Mouse (Mus musculus) T-helper 2 cell (primary cell): ENCODE results near the gene Ccdc177.

Source experiments
- in situ Hi-C: fragments of 300-600 bp; cut with MboI, MseI; formaldehyde crosslinking; loops from one replicate; pipeline ENCODE4 v1.15.1; 2025; ENCODE audit warnings: high pct_unique_total_duplicates

Gene Ccdc177

DNA sequence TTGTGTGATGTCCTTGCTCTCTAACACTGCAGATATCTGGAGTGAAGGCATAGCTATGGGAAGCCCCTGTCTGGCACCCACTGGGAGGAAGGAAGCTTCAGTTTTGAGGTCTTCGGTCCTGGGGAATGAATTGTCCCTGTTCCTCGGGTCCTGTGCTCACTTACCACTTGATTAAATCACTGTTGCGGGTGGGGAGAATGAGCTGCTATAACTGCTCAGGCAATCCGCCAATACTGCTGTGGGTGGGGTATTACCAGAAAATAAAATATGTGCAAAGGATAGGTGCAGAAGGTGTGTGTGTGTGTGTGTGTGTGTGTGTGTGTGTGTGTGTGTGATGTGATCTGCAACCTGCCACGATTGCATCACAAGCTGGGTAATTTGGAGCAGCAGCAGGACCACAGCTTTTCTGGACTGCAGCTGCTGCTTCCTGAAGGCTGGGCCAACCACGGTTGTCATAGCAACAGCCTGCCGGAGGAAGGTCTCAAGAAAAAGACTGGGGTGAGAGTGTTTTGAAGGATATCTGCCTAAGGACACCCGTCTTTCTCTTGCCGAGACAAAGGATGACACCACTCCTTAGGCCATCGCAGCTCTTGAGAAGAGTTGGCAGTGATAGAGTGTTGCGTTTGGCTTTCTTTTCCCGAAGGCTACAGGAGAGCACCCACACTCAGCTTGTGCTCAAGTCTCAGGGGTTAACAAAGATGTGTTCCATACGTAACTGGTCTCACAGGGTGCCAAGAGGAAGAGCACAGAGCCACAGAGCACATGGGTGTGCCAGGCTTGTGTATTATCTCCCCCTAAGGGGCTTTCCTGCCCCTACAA lies 23.8 kb downstream of the Ccdc177 start:
- in situ Hi-C loops: no loop called here

- in situ Hi-C loops: no loop called here
Measured at GRCm38 (mm10) chr12:80734526-80735470, 25.7 kb downstream of the Ccdc177 start.

GRCm38 (mm10) chr12:80730567-80730966 lies 29.9 kb downstream of the Ccdc177 start:
- in situ Hi-C loops: no loop called here

- in situ Hi-C loops: no loop called here
Measured at GRCm38 (mm10) chr12:80729758-80730530, 30.5 kb downstream of the Ccdc177 start.

DNA sequence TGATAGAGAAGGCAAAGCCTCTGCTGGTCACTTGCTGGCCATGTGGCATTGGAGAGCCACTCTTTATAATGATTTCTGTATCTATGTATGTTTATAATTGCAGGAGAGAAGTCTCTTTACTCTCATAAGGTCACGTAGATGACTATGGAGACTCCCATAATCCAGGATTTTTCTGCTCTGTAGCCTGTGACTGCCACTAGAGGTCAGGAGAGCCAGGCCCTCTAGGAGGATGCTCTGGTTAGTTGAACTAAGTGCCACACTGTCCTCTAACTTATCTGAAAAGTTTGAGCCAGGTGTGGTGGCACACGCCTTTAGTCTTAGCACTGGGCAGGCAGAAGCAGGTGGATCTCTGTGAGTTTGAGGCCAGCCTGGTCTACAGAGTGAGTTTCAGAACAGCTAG lies 31.7 kb downstream of the Ccdc177 start:
- in situ Hi-C loops: no loop called here

DNA sequence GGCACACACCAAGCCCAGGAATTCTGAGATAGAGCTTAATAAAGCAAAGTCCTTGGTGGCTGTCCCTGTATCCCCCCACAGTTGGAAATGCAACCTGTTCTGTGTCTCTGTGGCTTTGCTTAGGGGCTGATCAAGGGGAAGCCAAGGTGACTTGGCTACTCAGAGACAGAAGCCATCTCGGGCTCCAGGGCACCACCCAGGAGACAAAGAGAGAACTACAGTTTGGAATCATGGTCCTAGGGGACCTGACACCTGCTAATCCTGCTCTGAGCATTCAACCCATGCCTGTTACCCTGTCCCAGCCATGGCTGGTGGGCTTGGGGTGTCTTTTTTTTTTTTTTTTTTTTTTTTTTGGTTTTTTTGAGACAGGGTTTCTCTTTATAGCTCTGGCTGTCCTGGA lies 32.3 kb downstream of the Ccdc177 start:
- in situ Hi-C loops: no loop called here

DNA sequence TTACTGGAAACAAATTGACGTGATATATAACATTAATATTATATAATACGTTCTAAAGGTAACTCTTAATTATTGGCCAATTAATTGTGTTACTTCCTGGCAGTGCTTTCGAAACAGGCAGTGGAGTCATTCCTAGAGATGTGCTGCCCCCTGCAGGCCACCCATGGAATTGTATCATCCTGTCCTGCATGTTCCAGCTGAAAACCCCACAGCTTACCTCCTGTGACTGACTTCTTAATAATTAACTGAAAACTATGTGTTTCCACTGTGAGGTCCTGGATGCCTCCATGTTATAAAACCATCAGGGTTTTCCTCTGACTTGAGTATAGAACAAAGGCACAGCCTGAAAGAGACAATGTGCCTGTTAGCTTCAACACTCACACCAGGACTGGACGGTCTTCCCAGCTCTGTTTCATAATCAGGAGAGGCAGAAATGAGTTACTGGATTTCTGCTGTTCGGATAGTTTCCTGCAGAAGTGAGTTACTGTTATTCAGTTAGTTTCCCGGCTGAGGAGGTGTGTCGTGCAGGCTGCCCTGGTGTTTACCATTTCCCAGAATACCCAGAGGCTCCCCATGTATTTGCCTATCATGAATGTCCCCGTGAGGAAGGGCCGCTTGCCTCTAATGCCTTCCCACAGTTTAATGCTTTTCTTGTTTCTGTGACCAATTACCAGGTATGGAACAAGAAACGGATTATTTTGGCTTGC lies 35.5 kb downstream of the Ccdc177 start:
- in situ Hi-C loops: no loop called here

DNA sequence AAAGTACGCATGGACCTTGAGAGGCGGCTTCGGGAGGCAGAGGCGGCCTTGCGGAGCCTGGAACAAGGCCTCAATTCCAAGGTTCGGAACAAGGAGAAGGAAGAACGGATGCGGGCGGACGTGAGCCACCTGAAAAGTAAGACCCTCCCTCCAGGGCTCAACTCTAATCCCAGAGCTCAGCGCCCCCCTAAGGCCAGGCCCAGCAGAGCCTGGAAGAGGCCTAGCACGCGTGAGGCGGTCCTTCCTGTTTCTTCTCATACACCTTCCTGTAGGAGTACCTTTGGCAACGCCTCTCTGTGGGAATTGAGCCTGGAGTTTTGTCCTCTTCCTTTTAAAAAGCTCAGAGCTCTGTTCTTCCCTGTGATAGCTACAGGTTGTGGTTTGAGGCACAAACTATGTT lies 39.0 kb downstream of the Ccdc177 start:
- in situ Hi-C loops: no loop called here

- in situ Hi-C loops: no loop called here
Measured at GRCm38 (mm10) chr12:80720507-80720906, 40.0 kb downstream of the Ccdc177 start.

DNA sequence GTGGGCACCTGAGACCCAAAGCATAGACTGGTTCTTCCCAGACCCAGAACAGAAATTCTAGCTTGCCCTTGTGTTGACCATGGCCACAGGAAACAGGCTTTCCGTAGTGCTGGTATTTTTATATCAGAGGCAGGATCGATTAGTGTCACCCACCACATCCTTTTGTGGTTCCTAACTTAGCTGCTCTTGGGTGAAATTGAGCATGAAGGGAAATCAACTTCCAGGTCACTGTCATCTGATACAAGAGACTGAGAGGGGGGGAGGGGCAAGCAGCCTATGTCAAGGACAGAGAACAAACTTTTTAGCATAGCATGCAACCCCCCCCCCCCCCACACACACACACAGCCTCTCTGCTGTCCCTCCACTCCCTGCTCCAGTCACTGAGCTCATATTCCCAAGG lies 41.3 kb downstream of the Ccdc177 start:
- in situ Hi-C loops: no loop called here

DNA sequence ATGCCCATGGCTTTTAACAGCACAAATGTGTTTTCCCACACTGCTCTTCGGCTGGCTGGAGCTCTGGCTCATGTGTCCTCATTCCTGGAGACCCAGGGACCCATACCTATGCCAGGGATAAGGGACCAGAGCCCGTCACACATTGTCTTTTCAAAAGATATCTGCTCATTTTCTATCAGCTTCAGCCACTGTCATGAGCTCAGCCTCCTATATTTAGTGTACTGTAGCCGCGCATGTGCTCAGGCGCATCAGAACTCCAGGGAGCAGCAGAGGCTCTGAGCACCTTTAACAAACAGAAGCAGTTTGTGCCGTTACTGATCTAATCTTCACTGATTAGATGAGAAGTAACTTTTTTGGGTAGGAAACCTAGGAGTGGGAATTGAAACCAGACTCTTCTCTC lies 44.6 kb downstream of the Ccdc177 start:
- in situ Hi-C loops: no loop called here

DNA sequence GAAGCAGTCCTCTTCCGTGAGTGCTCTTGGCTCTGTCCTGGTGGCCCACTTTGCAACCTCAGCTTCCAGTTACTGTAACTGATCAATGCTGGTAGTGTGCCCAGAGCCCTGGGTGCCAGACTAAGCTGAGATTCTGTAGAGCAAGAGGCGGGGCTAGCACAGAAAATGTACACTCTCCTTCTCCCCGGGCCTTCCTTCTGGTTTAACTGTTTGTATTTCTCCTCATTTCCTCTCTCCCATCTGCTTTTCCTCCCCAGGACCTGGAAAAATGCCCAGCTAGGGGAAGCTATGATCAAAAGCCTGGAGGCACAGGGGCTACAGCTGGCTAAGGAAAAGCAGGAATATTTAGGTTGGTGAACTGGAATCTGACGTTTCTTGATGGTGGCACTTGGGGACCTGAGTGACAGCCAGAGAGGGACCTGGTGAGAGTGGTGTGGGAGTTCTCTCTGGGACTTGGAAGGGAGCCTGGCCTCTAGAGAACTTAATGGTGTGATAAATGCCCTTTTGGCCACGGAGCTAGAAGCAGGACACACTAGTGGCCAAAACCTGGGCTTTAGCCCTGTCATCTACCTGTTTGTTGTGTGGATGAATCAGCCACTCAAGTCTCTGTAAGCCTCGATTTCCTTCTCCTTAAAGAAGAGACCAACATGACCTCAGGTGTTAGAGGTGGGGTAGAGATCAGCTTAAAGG lies 53.4 kb downstream of the Ccdc177 start:
- in situ Hi-C loops: loop anchor here (5.0 kb wide), 1 partner anchor 120 kb away; no protein-coding TSS in a partner anchor

GRCm38 (mm10) chr12:80706208-80706914 lies 54.1 kb downstream of the Ccdc177 start:
- in situ Hi-C loops: loop anchor here (5.0 kb wide), 1 partner anchor 119 kb away; no protein-coding TSS in a partner anchor
